Mouse (Mus musculus) MEL (cell line): ENCODE measurements around the gene Otor. TPM values are rescaled to one million over a fixed set of nuclear protein-coding genes. Genes with fewer than 3 reads are reported as not detected.

ENCODE experiments used
- DNase-seq: peaks from one replicate; pipeline ENCODE4 v3.0.0; 2011; ENCODE audit warnings: low read depth, low spot score
- H3K27ac ChIP-seq: 2 replicates; pipeline ENCODE4 v1.5.1; 2012; ENCODE audit warnings: low read depth, mild to moderate bottlenecking, control low read depth, low read length, moderate library complexity; ENCODE audit not compliant: control insufficient read depth
- H3K27me3 ChIP-seq, 2 experiments: fragments of 150-350 bp in 1 of 2; sonication (generic) in 1 of 2; 2 replicates each; pipeline ENCODE4 v1.6.1; 2012; ENCODE audit warnings: low read length in 2 of 2, mild to moderate bottlenecking in 2 of 2, improper control_type of control experiment in 1 of 2, moderate library complexity in 1 of 2; ENCODE audit not compliant: insufficient read depth in 2 of 2, control insufficient read depth in 1 of 2
- H3K36me3 ChIP-seq, 2 experiments: 2 replicates each; pipeline ENCODE4 v1.6.1; 2012 to 2014; ENCODE audit warnings: low read length in 2 of 2, improper control_type of control experiment in 1 of 2, inconsistent platforms in 1 of 2, mild to moderate bottlenecking in 1 of 2; ENCODE audit not compliant: insufficient read depth in 2 of 2, control insufficient read depth in 1 of 2
- H3K4me1 ChIP-seq, 2 experiments: fragments of 150-350 bp in 1 of 2; sonication (generic) in 1 of 2; 2 replicates each; pipeline ENCODE4 v1.6.1; 2012; ENCODE audit warnings: low read length in 2 of 2, improper control_type of control experiment in 1 of 2, mild to moderate bottlenecking in 1 of 2; ENCODE audit not compliant: insufficient read depth in 2 of 2, control insufficient read depth in 1 of 2
- H3K4me3 ChIP-seq, 2 experiments: fragments of 150-350 bp in 1 of 2; sonication (generic) in 1 of 2; 2 replicates each; pipeline ENCODE4 v1.5.1; 2012; ENCODE audit warnings: low read depth in 2 of 2, low read length in 2 of 2, mild to moderate bottlenecking in 2 of 2, moderate library complexity in 2 of 2, control low read depth in 1 of 2, improper control_type of control experiment in 1 of 2; ENCODE audit not compliant: control insufficient read depth in 1 of 2, insufficient read depth in 1 of 2
- H3K79me2 ChIP-seq: 2 replicates; pipeline ENCODE4 v1.6.1; 2012; ENCODE audit warnings: mild to moderate bottlenecking, low read length, moderate library complexity; ENCODE audit not compliant: control insufficient read depth, poor library complexity, insufficient read depth
- H3K9ac ChIP-seq: 2 replicates; pipeline ENCODE4 v1.6.1; 2012; ENCODE audit warnings: low read depth, mild to moderate bottlenecking, control low read depth, low read length, moderate library complexity; ENCODE audit not compliant: control insufficient read depth, poor library complexity, severe bottlenecking
- H3K9me3 ChIP-seq: fragments of 150-350 bp; sonication (generic); replicated peaks from 2 replicates; pipeline ENCODE4 v1.6.1; 2012; ENCODE audit warnings: mild to moderate bottlenecking, low read length, improper control_type of control experiment, moderate library complexity; ENCODE audit not compliant: insufficient read depth
- BHLHE40 ChIP-seq: IDR thresholded peaks from 2 replicates; pipeline ENCODE4 v1.6.1; 2012; ENCODE audit warnings: low read depth, mild to moderate bottlenecking, inconsistent platforms, low read length, improper control_type of control experiment, borderline replicate concordance
- CHD2 ChIP-seq: IDR thresholded peaks from 2 replicates; pipeline ENCODE4 v1.6.1; 2011; ENCODE audit warnings: low read length, improper control_type of control experiment
- CTCF ChIP-seq, 3 experiments: IDR thresholded peaks in 2 of 3; conservative IDR thresholded peaks in 1 of 3; 2 replicates each; pipeline ENCODE4 v1.5.1; 2011 to 2012; ENCODE audit warnings: low read length in 3 of 3, low read depth in 2 of 3, mild to moderate bottlenecking in 2 of 3, improper control_type of control experiment in 1 of 3, inconsistent platforms in 1 of 3, mixed read lengths in 1 of 3, moderate library complexity in 1 of 3; ENCODE audit not compliant: control insufficient read depth in 1 of 3, insufficient read depth in 1 of 3, poor library complexity in 1 of 3, severe bottlenecking in 1 of 3
- ELF1 ChIP-seq: IDR thresholded peaks from 2 replicates; pipeline ENCODE4 v1.6.1; 2014; ENCODE audit warnings: low read depth, mild to moderate bottlenecking, inconsistent platforms, low read length, improper control_type of control experiment, moderate library complexity
- EP300 ChIP-seq, 2 experiments: IDR thresholded peaks; 2 replicates each; pipeline ENCODE4 v1.6.1; 2011; ENCODE audit warnings: improper control_type of control experiment in 2 of 2, low read length in 2 of 2, low read depth in 1 of 2, mild to moderate bottlenecking in 1 of 2
- ETS1 ChIP-seq: IDR thresholded peaks from 2 replicates; pipeline ENCODE4 v1.6.1; 2012; ENCODE audit warnings: low read depth, mild to moderate bottlenecking, inconsistent platforms, low read length, improper control_type of control experiment, moderate library complexity
- GABPA ChIP-seq: IDR thresholded peaks from 2 replicates; pipeline ENCODE4 v1.6.1; 2012; ENCODE audit warnings: low read depth, mild to moderate bottlenecking, inconsistent platforms, low read length, improper control_type of control experiment, moderate library complexity
- HCFC1 ChIP-seq: IDR thresholded peaks from 2 replicates; pipeline ENCODE4 v1.6.1; 2012; ENCODE audit warnings: low read depth, mild to moderate bottlenecking, inconsistent platforms, low read length, improper control_type of control experiment, moderate library complexity
- JUND ChIP-seq: IDR thresholded peaks from 2 replicates; pipeline ENCODE4 v1.6.1; 2011; ENCODE audit warnings: low read depth, mild to moderate bottlenecking, improper control_type of control experiment, low read length
- MAFK ChIP-seq: IDR thresholded peaks from 2 replicates; pipeline ENCODE4 v1.6.1; 2011; ENCODE audit warnings: low read depth, mild to moderate bottlenecking, low read length, improper control_type of control experiment, borderline replicate concordance
- MAX ChIP-seq: IDR thresholded peaks from 2 replicates; pipeline ENCODE4 v1.6.1; 2011; ENCODE audit warnings: low read length, improper control_type of control experiment
- MAZ ChIP-seq: IDR thresholded peaks from 2 replicates; pipeline ENCODE4 v1.6.1; 2012; ENCODE audit warnings: low read depth, mild to moderate bottlenecking, inconsistent platforms, low read length, improper control_type of control experiment
- MEF2A ChIP-seq: IDR thresholded peaks from 2 replicates; pipeline ENCODE4 v1.6.1; 2014; ENCODE audit warnings: low read depth, mild to moderate bottlenecking, inconsistent platforms, low read length, improper control_type of control experiment; ENCODE audit not compliant: poor library complexity, insufficient replicate concordance, severe bottlenecking; ENCODE audit errors: extremely low read depth
- MYB ChIP-seq: IDR thresholded peaks from 2 replicates; pipeline ENCODE4 v1.6.1; 2011; ENCODE audit warnings: mild to moderate bottlenecking, low read depth, low read length, improper control_type of control experiment
- NELFE ChIP-seq: IDR thresholded peaks from 2 replicates; pipeline ENCODE4 v1.6.1; 2011; ENCODE audit warnings: low read depth, low read length, improper control_type of control experiment
- NRF1 ChIP-seq: IDR thresholded peaks from 2 replicates; pipeline ENCODE4 v1.6.1; 2014; ENCODE audit warnings: low read depth, mild to moderate bottlenecking, inconsistent platforms, low read length, improper control_type of control experiment, moderate library complexity; ENCODE audit not compliant: poor library complexity, insufficient read depth, severe bottlenecking
- POLR2A ChIP-seq, 2 experiments: IDR thresholded peaks; 2 replicates each; pipeline ENCODE4 v1.6.1; 2011 to 2012; ENCODE audit warnings: low read length in 2 of 2, mild to moderate bottlenecking in 2 of 2, control low read depth in 1 of 2, improper control_type of control experiment in 1 of 2, low read depth in 1 of 2, moderate library complexity in 1 of 2; ENCODE audit not compliant: control insufficient read depth in 1 of 2, insufficient read depth in 1 of 2, poor library complexity in 1 of 2
- POLR2AphosphoS2 ChIP-seq: IDR thresholded peaks from 2 replicates; pipeline ENCODE4 v1.6.1; 2011; ENCODE audit warnings: low read length, improper control_type of control experiment
- POLR2AphosphoS5 ChIP-seq: IDR thresholded peaks from 2 replicates; pipeline ENCODE4 v1.6.1; 2012; ENCODE audit warnings: low read depth, borderline replicate concordance, mild to moderate bottlenecking, inconsistent platforms, low read length, moderate library complexity, mixed read lengths
- RCOR1 ChIP-seq: IDR thresholded peaks from 2 replicates; pipeline ENCODE4 v1.6.1; 2012; ENCODE audit warnings: low read depth, mild to moderate bottlenecking, inconsistent platforms, low read length, improper control_type of control experiment
- SIN3A ChIP-seq: IDR thresholded peaks from 2 replicates; pipeline ENCODE4 v1.6.1; 2012; ENCODE audit warnings: low read length, improper control_type of control experiment, inconsistent platforms
- TAL1 ChIP-seq: IDR thresholded peaks from 2 replicates; pipeline ENCODE4 v1.6.1; 2012; ENCODE audit warnings: mild to moderate bottlenecking, inconsistent platforms, low read length, moderate library complexity, mixed read lengths
- TCF12 ChIP-seq: IDR thresholded peaks from 2 replicates; pipeline ENCODE4 v1.6.1; 2014; ENCODE audit warnings: low read depth, mild to moderate bottlenecking, inconsistent platforms, low read length, improper control_type of control experiment, moderate library complexity
- UBTF ChIP-seq: IDR thresholded peaks from 2 replicates; pipeline ENCODE4 v1.6.1; 2012; ENCODE audit warnings: low read depth, mild to moderate bottlenecking, inconsistent platforms, low read length, improper control_type of control experiment, moderate library complexity, borderline replicate concordance; ENCODE audit not compliant: insufficient read depth
- USF2 ChIP-seq, 2 experiments: IDR thresholded peaks; 2 replicates each; pipeline ENCODE4 v1.6.1; 2011 to 2012; ENCODE audit warnings: improper control_type of control experiment in 2 of 2, low read length in 2 of 2, borderline replicate concordance in 1 of 2, inconsistent platforms in 1 of 2, low read depth in 1 of 2, mild to moderate bottlenecking in 1 of 2; ENCODE audit not compliant: insufficient read depth in 1 of 2
- ZC3H11A ChIP-seq: IDR thresholded peaks from 2 replicates; pipeline ENCODE4 v1.6.1; 2012; ENCODE audit warnings: low read depth, mild to moderate bottlenecking, inconsistent platforms, low read length, improper control_type of control experiment
- ZKSCAN1 ChIP-seq: IDR thresholded peaks from 2 replicates; pipeline ENCODE4 v1.6.1; 2012; ENCODE audit warnings: low read depth, mild to moderate bottlenecking, inconsistent platforms, low read length, improper control_type of control experiment, moderate library complexity
- ZMIZ1 ChIP-seq: IDR thresholded peaks from 2 replicates; pipeline ENCODE4 v1.6.1; 2012; ENCODE audit warnings: low read depth, mild to moderate bottlenecking, inconsistent platforms, low read length, improper control_type of control experiment, moderate library complexity
- ZNF384 ChIP-seq: IDR thresholded peaks from 2 replicates; pipeline ENCODE4 v1.6.1; 2012; ENCODE audit warnings: low read depth, mild to moderate bottlenecking, inconsistent platforms, low read length, improper control_type of control experiment
- polyA plus RNA-seq, 2 experiments: library from polyadenylated mRNA; stranded (reverse) in 1 of 2; unstranded in 1 of 2; fragments of >175 nt in 1 of 2; fragments of >200 nt in 1 of 2; gene quantifications; 2 replicates each; pipeline versions ENCODE4 v1.2.1 to v1.2.4; 2012; ENCODE audit warnings: low replicate concordance in 2 of 2, low read depth in 1 of 2; ENCODE audit not compliant: insufficient read length in 2 of 2, insufficient read depth in 1 of 2, missing spikeins in 1 of 2
- total RNA-seq: library from RNA; depleted of rRNA; stranded (reverse); fragments of 300-350 nt; gene quantifications from 2 replicates; pipeline ENCODE4 v1.2.3, GENCODE M21; 2012

Otor gene
- total and polyA plus RNA-seq, 3 experiments, result not detected

DNA sequence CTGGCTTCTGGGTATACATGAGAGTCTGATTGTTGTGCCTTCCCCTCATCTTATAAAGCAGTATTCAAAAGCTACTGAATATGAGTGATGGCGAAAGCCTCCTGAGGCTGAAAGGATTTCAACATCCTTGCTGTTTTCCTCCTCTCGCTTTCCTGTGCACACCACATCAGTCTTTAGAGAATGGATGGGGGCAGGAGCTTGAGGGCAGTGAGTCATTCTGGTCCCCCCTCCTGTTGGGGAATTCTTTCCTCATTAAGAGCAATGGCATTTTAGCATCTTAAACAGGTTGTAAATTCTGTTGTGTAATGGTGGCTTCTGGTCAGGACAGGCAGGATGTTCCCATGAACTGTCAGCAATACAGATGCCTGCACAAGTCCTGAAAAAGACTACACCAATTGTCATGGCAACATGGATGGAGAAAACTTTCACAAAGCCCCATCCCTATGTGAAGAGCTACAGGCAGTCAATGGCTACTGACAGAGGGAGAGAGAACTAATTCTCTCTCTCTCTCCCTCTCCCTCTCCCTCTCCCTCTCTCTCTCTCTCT lies 6.7 kb downstream of the Otor start:
- TF ChIP-seq EP300 (IDR thresholded peaks at IDR 0.05; ENCODE audit: low read depth in 1 of 2, low read length in 2 of 2), result no peak
- no peak for TF ChIP-seq POLR2A (IDR thresholded peaks at IDR 0.05; ENCODE audit: control insufficient read depth in 1 of 2, insufficient read depth in 1 of 2, low read depth in 1 of 2, low read length in 2 of 2, poor library complexity in 1 of 2)
- TF ChIP-seq GABPA, result no peak
- TF ChIP-seq POLR2AphosphoS2, result no peak
- no peak for TF ChIP-seq ZMIZ1
- TF ChIP-seq HCFC1, result no peak
- TF ChIP-seq ELF1, result no peak
- TF ChIP-seq UBTF, result no peak
- TF ChIP-seq ZC3H11A, result no peak
- no peak for TF ChIP-seq JUND
- no peak for TF ChIP-seq BHLHE40
- TF ChIP-seq MEF2A, result no peak
- TF ChIP-seq ZNF384, result no peak
- TF ChIP-seq MAZ, result no peak
- no peak for TF ChIP-seq MAX
- TF ChIP-seq ZKSCAN1, result no peak
- TF ChIP-seq MAFK, result no peak
- TF ChIP-seq POLR2AphosphoS5, result no peak
- TF ChIP-seq, all 39 proteins: peak for 0
- DNase-seq, result no peak
- Histone ChIP-seq H3K4me3 (no peak overlapping the region), H3K27ac (no peak overlapping the region), H3K36me3 (no peaks in the 10 kb centered on the region; a peak in 2 of 4 replicates), H3K4me1 (no peaks in the 10 kb centered on the region), H3K9ac (no peak overlapping the region), H3K9me3 (no peaks in the 10 kb centered on the region), H3K79me2 (no peaks in the 10 kb centered on the region), H3K27me3 (peaks cover 0 to 2% of the 10 kb centered on the region in 2 experiments; a peak in 3 of 4 replicates)

DNA sequence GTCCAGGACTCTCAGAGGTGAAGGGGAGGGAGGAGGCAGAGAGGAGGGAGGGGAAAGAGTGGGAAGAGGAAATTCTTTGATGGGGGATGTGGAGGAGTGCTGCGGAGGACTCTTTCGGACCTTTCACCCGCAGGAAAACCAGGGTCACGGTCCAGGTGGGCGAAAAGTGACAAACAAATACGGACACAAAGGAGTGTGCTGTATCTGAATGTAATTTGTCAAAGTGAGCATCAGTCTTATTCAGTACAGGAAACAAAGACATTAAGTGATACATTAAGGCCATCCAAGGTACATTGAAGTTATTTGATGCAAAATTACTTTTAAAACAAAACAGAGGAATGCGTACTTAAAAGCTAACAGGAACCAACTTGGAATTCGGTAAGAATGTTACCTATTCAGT lies 11.6 kb downstream of the Otor start:
- Histone ChIP-seq H3K4me1 (no peaks in the 10 kb centered on the region), H3K36me3 (no peaks in the 10 kb centered on the region), H3K9me3 (no peaks in the 10 kb centered on the region), H3K4me3 (no peak overlapping the region), H3K79me2 (no peaks in the 10 kb centered on the region), H3K27ac (no peak overlapping the region), H3K27me3 (peaks cover 0 to 2% of the 10 kb centered on the region in 2 experiments; a peak in 3 of 4 replicates), H3K9ac (no peak overlapping the region)
- no peak for DNase-seq
- TF ChIP-seq POLR2AphosphoS2 (no peak), GABPA (no peak), ELF1 (no peak), RCOR1 (no peak), TCF12 (no peak), TAL1 (no peak), CTCF (IDR thresholded peaks at IDR 0.05 in 2 of 3, conservative IDR thresholded peaks at IDR 0.05 in 1 of 3; ENCODE audit: control insufficient read depth in 1 of 3, insufficient read depth in 1 of 3, low read depth in 2 of 3, low read length in 3 of 3, poor library complexity in 1 of 3, severe bottlenecking in 1 of 3) (no peak), ZNF384 (no peak), NELFE (no peak), SIN3A (no peak), MYB (no peak), NRF1 (no peak), USF2 (IDR thresholded peaks at IDR 0.05; ENCODE audit: borderline replicate concordance in 1 of 2, insufficient read depth in 1 of 2, low read depth in 1 of 2, low read length in 2 of 2) (no peak), CHD2 (no peak), ETS1 (no peak), POLR2AphosphoS5 (no peak)
